ENCODE assay signal across 15 mouse cellular contexts in genomic region chr5:73514202-73514601, GRCm38 (mm10).
"Had no signal": no experiment of that assay in that cellular context is flagged by ENCODE, and none has a peak within 500 bp of the region (broad histone marks: within the 10 kb centered on the region; RNA-seq: fewer than 3 reads in every experiment).

No protein-coding gene starts in this region.

- H3K4me2 ChIP-seq: neural tube, embryonic 15.5 days; stomach, embryonic 15.5 days had no signal

- H3K27ac ChIP-seq: neural tube, embryonic 15.5 days; stomach, embryonic 15.5 days; stomach, postnatal 0 days had no signal

- H3K4me1 ChIP-seq: stomach, embryonic 15.5 days had no signal

- H3K4me3 ChIP-seq: neural tube, embryonic 15.5 days; stomach, embryonic 15.5 days had no signal

- H3K9me3 ChIP-seq: neural tube, embryonic 15.5 days; stomach, embryonic 15.5 days had no signal

- H3K9ac ChIP-seq: neural tube, embryonic 15.5 days; stomach, embryonic 15.5 days had no signal

- H3K27me3 ChIP-seq: neural tube, embryonic 15.5 days; stomach, embryonic 15.5 days had no signal

- DNase-seq: retina, postnatal 1 day; right cerebral cortex, adult 18-20 months; right cerebral cortex, postnatal 14 days; right cerebral cortex, postnatal 25 days; right cerebral cortex, postnatal 4 days; spleen, adult 18-20 months; thymus, adult 18-20 months; thymus, adult 2 months; thymus, postnatal 14 days; thymus, postnatal 25 days; thymus, postnatal 36 days; thymus, postnatal 4 days had no signal
